Mouse (Mus musculus): ENCODE results near the gene Impg1.

The Impg1 gene

GRCm38 (mm10) chr9:80282426-80282825, 182.9 kb downstream of the Impg1 start:
- DNase-seq (ENCODE audit: low spot score) = no peak

- no peak for DNase-seq (ENCODE audit: low spot score)
These were observed 184.6 kb downstream of the Impg1 start for GRCm38 (mm10) chr9:80280724-80281123.

DNA sequence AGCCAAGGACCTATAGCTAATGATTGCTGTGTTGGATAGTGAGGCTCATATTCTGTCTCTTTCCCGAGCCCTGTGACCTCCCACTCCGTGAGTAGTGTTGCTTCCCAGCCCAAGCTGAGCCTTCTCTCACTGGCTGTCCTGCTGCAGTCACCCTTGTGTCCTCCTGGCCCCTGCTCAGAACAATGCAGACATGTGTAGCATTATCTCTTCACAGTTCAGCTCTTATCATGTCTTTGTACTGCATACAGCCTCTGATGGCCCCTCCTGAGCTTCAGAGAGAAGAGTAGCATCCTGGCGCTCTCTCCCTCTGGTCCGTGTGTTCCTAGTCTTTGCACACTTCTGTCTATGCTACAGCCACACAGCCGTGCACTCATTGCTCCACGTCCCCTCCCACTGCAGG, 187.5 kb downstream of the Impg1 start:
- no peak for DNase-seq (ENCODE audit: low spot score)

DNA sequence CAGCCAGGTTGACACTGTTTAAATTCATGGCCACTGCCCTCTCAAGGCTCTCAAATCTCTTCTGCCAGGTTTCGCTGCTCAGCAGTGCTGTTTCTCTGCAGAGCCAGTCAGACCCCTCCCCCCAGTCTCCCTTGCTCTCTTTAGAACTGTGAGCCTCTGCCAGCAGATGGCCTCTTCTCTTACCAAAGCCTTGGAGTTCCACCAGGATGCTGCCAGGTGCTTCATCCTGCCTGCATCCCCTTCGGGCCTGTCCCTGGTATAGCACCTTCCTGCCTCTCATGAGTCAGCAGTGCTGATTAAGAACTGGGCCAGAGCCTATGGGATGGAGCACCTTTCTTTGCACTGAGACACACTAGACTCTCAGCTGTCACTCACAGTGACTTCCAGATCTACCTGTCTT, 188.1 kb downstream of the Impg1 start:
- no peak for DNase-seq (ENCODE audit: low spot score)

DNA sequence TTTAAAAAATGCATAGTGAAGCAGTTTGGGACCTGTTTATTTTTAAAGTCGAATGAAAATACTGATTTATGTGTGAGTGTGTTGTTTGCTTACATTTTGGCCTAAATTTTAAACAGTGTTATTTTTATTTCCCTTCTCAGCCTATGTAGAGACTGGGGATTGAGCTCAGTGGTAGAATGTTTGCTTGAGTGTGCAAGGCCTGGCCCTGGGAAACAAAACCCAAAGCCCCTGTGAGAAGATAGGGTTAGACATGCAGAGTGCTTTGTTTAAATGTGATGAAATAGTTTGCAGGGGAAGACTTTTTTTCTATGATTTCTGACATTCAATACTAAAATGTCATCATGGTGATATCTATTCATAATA, 189.5 kb downstream of the Impg1 start:
- no peak for DNase-seq (ENCODE audit: low spot score)

DNA sequence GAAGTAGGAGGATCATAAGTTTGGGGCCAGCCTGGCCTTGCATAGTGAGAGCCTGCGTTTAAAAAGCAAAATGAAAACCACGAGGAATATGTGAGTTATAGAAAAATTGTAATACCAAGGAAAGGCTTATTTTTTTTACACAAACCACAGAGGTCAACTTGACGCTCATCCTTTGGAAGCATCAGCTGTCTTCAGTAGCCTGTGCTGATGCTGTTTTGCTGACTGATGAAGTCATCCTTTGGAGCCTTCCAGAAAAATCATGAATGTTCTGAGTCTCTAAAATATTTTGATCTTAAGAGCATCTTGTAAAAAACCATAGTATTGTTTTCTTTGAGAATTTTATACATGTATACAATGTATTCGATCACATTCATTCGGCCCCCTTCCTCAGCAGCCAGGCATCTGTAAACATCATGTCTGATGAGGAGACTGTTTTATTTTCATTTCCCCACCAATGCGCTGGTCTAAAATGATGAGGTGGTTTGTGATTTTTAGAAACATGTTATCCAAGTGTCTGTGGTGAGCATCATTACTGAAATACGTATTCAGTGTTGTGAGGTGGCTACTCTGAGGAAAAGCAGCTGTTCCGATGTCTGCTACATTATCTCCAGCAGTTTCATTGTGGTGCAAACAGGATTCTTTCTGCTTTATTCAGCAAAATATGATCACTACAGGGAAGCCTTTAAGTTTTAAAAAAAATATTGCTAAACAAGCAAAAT, 190.1 kb downstream of the Impg1 start:
- DNase-seq (ENCODE audit: low spot score) = no peak

DNA sequence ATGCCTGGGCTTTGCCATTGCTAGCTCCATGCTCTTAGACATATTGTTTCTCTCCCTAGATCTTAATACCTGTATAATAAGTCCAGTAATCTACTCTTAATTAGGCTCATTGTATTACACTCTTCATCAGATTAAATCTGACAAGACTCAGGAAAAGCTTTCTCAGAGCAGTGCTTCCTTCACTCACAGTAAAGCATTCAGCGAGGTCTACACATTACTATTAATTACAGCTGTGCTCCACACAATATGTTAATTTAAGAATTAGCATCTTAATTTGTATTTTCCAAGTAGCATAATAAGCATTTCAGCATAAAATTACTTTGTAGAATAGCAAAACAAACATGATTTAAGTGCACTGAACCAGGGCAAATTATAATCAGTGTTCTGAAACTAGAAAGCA, 192.3 kb downstream of the Impg1 start:
- no peak for DNase-seq (ENCODE audit: low spot score)

DNA sequence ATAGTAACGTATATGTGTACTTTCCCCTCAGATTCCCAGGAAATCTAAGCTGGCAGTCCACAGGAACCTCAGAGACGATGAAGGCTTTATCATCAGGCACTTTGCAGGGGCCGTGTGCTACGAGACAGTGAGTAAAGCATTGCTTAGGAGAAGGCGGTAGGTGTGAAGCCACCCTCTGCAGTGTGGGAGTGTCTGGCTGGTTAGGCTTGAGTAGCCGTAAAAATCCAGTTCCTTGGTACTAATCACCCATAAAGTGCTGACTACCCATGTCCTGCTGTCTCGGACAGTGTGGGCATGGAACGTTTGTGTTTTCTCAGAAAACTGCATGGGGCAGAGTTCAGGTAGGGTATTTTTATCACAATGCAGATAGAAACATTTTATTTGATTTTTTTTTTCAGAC, 195.7 kb downstream of the Impg1 start:
- DNase-seq (ENCODE audit: low spot score) = no peak

- DNase-seq (ENCODE audit: low spot score) = no peak
These were observed 198.8 kb downstream of the Impg1 start for GRCm38 (mm10) chr9:80266507-80266906.

- DNase-seq (ENCODE audit: low spot score) = no peak
These were observed 199.2 kb downstream of the Impg1 start for GRCm38 (mm10) chr9:80266086-80266485.

All from testis, postnatal 14 days (tissue).